Mouse (Mus musculus) v-Abl transformed pro-B cells (cell line): Measurements from ENCODE around the gene Lin54.

Source experiments
- in situ Hi-C, 2 experiments: fragments of 400-800 bp; cut with MboI; formaldehyde crosslinking; loops; one replicate each; pipeline ENCODE4 v1.15.1; 2025; ENCODE audit not compliant: unreplicated experiment in 2 of 2

The Lin54 gene

DNA sequence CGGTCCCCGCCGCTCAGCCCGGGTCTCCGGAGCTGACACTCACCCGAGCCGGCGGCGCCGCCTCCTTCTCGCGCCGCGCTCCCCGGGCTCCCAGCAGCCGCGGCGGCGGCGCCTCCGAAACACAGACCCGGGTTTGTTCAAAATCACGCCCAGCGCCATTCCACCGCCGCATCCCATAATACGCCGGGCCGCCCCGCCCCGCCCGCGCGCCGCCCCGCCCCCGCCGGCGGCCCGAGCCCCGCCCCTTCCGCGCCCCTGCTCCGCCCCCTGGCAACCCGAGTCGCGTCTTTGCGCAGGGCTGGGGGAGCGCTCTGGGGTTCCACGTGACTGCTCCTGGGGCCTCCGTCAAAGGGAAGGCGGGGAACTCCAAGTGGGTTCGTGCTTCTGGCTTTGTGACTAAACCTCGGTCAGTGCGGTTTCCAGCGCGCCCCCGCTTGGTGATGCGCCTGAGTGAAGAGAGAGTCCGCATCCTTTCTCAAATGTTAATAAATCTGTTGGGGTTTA, at the start of gene Lin54:
Gene Lin54 (minus strand): TSS at position 182 of the 504 bp plus-strand sequence.
- in situ Hi-C loops: no loop called here

DNA sequence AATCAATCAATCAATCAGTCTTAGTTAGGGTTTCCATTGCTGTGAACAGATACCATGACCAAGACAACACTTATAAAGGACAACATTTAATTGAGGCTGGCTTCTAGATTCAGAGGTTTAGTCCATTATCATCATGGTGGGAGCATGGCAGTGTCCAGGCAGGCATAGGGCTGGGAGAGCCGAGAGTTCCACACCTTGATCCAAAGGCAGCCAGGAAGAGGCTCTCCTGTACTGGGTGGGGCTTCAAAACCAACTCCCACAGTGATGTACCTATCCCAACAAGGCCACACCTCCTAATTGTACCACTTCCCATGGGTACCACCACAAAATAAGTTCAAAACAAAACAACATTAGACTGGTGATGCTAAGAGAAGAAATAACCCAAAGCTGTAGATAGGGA, 49.7 kb upstream of the Lin54 start:
- in situ Hi-C loops: no loop called here

DNA sequence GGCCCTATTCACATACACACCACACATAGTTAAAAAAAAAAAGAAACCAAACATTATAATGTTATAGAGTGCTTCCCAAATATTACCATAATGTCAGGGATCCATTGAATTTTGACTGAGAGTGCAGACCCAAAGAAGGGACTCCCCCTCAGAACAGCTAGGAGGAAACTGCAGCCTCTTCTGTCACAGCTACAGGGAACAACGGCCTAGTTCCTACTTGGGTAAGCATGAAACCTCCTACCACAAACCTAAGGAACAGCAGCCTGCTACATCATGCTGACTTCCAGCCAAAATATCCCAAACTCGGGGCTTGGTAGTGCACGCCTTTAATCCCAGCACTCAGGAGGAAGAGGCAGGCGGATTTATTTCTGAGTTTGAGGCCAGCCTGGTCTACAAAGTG, 48.9 kb upstream of the Lin54 start:
- in situ Hi-C loops: loop anchor here (5.0 to 25.0 kb wide), 5 partner anchors 113 to 1513 kb away; partner anchors contain the start of gene Wdfy3 (in 1 of the 2)

DNA sequence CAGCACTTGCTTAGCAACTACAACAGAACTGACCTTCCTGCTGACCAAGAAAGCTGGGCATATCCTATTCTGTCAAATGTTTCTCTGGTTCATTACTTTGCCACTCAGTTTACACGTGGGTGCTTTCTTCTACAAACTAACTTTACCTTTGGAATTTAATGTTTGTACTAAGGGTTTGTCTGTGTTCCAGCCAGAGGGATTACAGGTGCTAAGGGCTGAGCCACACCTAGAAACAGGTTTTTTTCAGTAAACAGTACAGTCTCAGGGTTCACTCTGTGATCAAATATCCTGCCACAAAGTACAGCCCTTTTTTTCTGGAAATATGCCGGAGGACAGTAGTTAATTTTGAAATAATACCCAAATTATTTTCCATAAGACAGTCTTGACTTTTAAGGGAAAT, 47.8 kb upstream of the Lin54 start:
- in situ Hi-C loops: loop anchor here (5.0 to 25.0 kb wide), 5 partner anchors 114 to 1514 kb away; partner anchors contain the start of gene Wdfy3 (in 1 of the 2)

DNA sequence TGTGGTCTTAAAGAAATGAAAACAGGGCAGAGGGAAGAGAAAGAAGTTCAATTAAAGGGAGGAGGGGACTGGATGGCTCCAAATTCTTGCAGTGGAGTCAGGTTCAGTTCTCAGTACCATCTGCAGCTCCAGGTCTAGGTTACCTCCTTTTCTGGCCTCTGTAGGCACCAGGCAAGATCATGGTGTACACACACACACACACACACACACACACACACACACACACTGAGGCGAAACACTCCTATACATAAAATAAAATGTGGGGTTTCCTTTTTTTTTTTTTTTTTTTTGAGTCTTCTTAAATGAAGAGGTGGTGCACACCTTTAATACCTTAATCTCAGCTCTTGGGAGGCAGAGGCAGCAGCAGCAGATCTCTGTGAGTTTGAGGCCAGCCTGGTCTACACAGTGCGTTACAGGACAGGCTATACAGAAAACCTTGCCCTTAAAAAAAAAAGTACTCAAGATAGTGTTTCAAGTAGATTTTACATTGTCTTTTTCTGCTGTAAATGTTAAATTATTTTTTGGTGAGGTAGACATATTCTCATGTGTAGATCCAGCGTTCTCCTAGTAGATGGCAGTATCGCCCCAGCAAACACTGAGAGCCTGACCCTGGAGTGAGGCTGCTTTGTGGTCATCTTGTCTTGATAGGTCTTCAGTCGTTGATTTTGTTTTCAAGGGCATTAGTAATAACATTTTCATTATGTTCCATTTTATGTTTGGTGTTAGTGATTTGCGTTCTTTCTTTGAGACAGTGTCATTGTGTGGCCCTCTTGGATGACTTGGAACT, 46.0 kb upstream of the Lin54 start:
- in situ Hi-C loops: loop anchor here (5.0 to 25.0 kb wide), 5 partner anchors 116 to 1516 kb away; partner anchors contain the start of gene Wdfy3 (in 1 of the 2)

DNA sequence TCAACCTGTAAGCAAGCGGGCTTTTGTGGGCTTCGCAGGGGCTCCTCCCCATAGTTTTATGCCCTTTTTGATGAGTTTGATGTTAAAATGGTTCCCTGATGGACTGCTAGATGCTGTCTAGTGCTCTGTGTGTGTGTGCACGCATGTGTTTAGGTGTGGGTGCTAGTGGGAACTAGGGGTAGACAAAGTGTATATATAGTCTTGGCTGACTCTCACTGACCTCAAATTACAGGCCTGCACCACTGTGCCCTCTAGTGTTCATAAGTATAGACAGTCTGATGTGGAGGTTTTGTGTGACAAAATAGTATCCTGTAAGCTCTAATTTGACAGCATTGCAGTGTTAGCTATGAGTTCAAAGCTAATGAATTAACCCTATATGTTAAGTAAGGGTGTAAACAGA, 36.2 kb upstream of the Lin54 start:
- in situ Hi-C loops: loop anchor here (10.0 to 25.0 kb wide), 4 partner anchors 52 to 1526 kb away; partner anchors contain the start of gene Wdfy3 (in 1 of the 2)

DNA sequence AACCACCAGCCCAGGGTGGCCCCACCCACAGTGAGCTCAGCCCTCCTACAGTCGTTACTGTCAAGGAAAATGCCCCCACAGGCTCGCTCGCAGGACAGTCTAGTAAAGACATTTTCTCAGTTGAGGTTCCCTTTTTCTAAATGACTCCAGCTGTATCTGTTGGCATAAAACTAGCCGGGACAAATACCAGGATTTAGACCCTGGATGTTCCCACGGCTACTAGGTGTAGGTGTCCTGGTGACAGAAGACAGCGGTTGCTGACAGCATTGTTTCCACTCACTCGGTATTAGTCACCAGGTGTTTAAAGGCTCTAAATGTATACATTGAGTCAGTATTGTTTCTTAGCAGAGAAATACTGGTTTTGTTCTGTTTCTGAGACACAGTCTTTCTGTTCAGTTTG, 35.4 kb upstream of the Lin54 start:
- in situ Hi-C loops: loop anchor here (10.0 to 25.0 kb wide), 4 partner anchors 51 to 1526 kb away; partner anchors contain the start of gene Wdfy3 (in 1 of the 2)

DNA sequence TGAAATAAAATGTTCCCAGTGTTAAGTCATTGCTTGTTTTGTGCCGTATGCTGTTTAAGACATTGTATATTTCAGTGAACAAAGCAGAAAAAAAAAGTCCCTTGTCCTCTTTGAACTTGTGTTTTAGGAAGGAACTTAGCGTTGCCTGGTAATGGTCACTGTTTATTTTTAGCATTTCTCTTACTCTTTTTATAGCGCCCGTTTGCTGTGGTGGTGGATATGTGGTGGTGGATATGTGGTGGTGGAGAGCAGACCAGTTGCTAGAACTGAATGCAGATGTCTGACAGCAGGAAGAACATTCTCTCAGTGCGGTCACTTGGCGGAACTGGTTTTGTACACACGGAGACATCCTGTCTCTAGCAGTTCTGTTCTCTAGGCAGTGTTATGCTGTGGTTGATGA, 25.7 kb upstream of the Lin54 start:
- in situ Hi-C loops: loop anchor here in 1 of 2 experiments (25.0 kb wide), 1 partner anchor 1536 kb away; the partner anchor contains the start of gene Wdfy3

DNA sequence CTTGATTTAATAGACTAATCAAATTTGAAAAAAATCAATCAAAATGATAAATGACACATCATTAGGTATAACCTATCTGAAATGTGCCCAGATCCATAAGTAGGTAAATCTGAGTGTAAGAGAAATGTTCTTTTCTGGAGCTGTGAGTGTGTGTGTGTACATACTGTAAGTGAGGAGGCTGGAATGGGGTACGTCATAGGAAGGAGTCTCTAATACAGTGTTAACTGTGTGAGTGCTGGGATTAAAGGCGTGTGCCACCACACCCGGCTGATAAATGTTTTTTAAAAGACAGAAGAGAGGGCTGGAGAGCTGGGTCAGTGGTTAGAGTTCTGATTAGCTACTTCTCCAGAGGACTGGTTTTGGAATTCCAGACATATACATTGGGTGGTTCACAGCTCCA, 25.2 kb upstream of the Lin54 start:
- in situ Hi-C loops: loop anchor here in 1 of 2 experiments (25.0 kb wide), 1 partner anchor 1537 kb away; the partner anchor contains the start of gene Wdfy3

DNA sequence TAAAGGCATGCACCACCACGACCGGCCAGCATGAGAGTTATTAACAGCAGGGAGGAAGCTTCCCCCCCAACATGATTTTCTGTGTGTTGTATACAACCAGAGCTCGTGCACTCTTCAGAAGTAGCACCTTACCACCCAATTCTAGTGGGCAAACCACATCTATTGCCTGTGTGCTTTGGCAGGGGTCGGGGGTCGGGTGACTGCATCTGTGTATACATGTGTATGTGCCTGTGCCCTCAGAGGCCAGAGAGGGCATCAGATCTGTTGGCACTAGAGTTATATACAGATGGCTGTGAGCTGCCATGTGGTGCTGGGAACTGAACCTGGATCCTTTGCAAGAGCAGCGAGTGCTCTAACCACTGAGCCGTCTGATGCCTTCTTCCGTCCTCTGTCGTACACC, 24.5 kb upstream of the Lin54 start:
- in situ Hi-C loops: loop anchor here in 1 of 2 experiments (25.0 kb wide), 1 partner anchor 1537 kb away; the partner anchor contains the start of gene Wdfy3

DNA sequence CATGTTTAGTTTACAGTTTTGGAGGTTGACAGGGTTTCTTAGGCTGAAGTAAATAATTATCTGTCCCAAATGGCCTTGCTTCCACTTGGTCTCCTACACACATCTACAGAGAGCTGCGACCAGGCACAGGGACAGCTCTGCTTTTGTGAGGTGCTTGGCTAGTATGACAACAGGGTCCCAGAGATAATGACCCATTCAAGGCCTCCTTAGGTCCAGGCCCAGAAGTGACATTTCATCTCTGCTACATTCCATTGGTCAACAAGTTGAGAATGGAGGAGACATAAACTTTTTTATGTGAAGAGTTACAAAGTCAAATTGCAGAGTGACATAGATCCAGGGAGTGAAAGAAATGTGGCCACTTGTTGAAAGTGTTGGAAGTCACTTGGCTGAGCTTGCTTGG, 22.9 kb upstream of the Lin54 start:
- in situ Hi-C loops: no loop called here

DNA sequence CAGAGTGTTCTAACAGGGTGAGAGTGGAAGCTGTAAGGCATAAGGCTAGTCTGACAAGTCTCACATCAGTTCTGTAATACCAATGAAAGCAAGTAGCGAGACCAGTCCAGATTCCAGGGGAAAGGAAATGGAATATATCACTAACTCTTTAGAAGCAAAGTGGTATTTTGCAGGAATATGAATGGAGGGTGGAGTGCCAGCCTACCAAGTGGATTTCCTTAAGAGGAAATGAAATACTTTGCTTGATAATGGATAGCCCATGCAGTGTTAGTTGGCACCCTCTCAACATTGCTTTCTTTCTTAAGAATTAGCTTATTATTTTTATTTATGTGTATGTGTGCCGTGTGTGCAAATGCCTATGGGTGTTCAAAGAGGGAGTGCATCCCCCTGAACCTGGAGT, 19.8 kb upstream of the Lin54 start:
- in situ Hi-C loops: no loop called here

DNA sequence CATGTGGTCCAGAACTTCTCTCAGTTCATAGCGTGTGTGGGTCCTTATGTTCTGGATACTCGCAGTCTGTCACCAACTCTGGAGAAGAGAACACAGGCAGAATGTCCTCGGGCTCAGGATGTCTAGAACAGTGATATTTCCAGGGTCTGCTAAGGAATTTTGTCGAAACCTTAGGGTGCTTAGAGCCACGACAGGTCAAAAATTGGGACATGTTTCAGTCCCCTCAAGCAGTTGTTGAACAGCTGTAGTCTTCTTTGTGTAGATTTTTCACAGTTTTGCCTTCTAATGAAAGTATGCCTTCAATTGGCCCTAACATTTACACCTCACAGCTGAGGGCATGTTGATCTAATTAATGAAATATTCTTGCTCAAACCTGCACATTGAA, 18.6 kb upstream of the Lin54 start:
- in situ Hi-C loops: loop anchor here (5.0 to 10.0 kb wide), 2 partner anchors 84 to 102 kb away; partner anchors contain the start of gene Sec31a (in 1 of the 2)

DNA sequence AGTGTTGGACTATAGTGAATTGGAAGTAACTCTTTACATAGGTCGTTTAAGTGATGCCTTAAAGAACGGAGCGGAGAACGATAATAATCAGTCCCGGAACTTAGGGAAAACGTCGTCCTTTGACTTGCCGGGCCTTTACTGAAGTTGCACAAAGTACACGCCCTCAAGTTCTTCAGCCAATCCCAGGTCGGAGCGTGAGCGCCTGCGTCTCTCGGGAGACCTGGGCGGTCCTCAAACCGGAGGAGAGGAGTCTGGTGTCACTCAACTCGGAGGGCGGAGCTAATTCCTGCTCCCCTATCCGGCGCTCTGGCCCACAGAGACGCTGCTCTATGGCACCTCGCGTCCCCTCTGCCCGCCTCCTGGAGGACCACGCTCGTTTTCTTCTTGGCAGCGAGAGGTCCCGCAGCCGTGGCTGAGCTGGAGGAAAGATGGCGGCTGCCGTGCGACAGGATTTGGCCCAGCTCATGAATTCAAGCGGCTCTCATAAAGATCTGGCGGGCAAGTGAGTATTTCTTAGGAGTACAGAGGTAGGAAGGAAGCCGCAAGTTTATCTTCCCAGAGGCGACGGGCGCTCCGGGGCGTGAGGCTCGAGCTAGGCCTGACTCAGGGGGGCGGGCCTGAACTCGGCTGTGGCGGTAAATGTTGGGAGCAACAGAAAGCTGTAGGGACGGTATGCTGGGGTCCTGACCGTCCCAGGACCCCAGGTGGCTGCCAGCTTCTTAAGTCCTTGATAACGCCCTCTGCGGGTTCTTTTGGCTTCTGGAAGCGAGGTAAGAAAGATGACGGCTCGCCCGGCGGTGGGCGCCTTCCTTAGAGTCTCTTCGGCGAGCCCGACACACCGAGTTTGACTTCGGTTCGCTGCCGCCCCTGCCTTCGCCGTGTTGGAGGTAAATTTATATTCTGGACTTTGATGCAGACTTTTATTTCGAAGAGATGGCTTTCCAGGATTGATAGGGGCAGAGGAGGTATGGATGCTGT, 17.9 kb upstream of the Lin54 start, which contains the start of gene Cops4:
Gene Cops4 (plus strand): TSS at position 261 of the 978 bp plus-strand sequence.
- in situ Hi-C loops: loop anchor here (5.0 to 10.0 kb wide), 2 partner anchors 84 to 101 kb away; partner anchors contain the start of gene Sec31a (in 1 of the 2)

DNA sequence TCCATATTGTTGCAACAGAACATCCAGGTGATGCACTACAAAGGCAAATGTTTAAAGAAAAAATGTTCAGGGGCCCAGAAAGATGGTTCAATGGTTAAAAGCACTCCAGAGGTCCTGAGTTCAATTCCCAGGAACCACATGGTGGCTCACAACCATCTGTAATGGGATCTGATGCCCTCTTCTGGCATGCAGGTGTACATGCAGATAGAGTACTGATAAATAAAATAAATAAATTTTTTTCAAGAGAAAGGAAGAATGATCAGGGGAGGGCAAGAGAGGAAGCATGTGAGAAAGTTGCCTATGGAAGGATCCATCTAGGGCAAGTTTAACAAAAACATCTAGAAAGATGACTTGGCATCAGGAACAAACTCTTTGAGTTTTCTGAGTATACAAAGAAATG, 12.1 kb upstream of the Lin54 start:
- in situ Hi-C loops: loop anchor here in 1 of 2 experiments (10.0 kb wide), 1 partner anchor 78 kb away; no protein-coding TSS in a partner anchor

DNA sequence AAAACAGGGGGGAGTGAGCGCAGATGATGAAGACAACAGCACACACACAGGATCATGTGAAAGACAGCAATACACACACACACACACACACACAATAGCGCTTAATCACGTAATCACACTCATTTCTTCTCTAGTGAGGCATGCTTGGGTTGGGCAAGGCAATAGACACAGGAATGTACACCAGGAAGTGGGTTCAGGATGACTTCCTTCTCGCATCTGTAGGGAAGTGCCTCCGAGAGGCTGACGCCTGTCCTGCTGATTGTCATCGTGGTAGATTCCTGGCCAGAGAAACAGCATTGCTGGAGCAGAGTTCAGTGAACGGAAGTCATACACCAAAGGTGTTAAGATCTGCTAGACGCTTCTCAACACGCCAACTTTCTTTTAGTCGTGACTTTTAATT, 8.8 kb upstream of the Lin54 start:
- in situ Hi-C loops: no loop called here

DNA sequence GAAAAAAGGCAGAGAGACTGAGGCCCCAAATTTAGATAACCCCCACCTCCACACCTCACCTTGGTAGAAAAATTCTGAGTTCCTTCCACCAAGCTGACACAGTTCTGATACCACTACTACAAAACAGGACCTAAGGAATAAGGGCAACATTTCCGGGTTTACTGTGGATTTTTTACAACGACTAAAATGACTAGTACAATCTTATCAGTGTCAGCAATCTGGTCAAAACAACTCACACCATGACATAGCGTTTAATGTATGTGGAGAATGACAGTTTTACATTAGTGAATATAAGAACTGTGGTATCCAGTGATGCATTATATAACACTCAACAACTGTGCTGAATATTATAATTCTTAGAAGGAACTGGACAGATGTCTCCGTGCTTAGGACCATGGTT, 828 bp upstream of the Lin54 start:
- in situ Hi-C loops: no loop called here

DNA sequence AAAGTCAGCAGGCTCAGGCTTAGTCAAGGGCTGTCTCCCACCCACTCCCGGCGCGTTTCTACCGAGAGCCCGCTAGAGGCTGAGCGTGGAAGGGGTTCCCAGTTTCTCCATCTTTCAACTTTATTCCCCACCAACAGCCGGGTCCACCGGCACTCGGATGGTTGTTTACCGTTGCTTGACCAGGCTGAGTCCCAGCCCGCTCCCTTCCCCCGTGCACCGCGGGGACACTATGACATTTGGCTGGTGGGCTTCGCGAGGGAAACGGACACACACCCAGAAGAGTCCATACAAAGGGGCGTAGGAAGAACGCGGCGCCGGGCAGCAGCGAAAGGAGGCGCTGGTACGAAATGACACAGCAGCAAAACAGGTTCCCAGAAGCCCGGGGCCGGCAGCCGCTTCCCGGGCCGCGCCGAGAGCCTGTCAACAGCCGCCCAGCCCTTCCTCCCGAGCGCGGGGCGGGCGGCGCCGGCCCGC, 571 bp downstream of the Lin54 start:
- in situ Hi-C loops: no loop called here

DNA sequence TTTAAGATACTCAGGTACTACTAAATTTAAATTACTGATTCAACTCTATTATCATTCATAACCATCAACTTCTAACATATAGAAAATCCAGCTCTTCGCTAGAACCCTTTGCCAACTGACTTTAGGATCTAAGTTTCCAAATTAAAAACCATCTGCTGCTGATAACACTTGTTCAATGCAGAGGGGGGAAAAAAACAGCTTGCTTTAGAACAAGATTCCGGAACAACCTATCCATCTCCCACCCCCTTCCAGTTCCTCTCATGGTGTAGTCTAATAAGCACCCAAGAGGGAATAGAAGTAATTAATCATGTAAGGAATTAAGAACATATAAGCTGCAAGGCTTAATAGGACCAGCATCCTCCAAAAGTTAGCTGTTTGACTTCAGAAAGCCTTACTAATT, 1.2 kb downstream of the Lin54 start:
- in situ Hi-C loops: no loop called here
